Mouse (Mus musculus): ENCODE results near the gene Plgrkt. TPM values are rescaled to one million over a fixed set of nuclear protein-coding genes. Genes with fewer than 3 reads are reported as not detected.

Gene Plgrkt
- polyA plus RNA-seq, 1 experiment = not detected

GRCm38 (mm10) chr19:29325053-29325851 lies 41.9 kb downstream of the Plgrkt start, which contains the start of gene Insl6:
Gene Insl6 (minus strand): TSS chr19:29325356.
- WGBS = 7% methylated on average over 28 of the region's 31 CpGs
- peak within 1 kb of the TSS; percentile 30 for H3K4me3 ChIP-seq (ENCODE audit: insufficient read depth, low read depth, low read length)
- TF ChIP-seq CTCF (IDR thresholded peaks at IDR 0.05; ENCODE audit: insufficient read depth, low read depth, low read length) (no peak), POLR2A (IDR thresholded peaks at IDR 0.05; ENCODE audit: insufficient read depth, low read depth, low read length) (no peak)
- no peak within 1 kb of the TSS for H3K27ac ChIP-seq (ENCODE audit: insufficient read depth, low read depth, low read length)
- H3K4me1 ChIP-seq (ENCODE audit: control insufficient read depth, insufficient read depth, low read length) = peaks cover 3% of the 10 kb centered on the region; the same call in 1 of the 2 replicates

GRCm38 (mm10) chr19:29323416-29324049 lies 43.7 kb downstream of the Plgrkt start:
- Histone ChIP-seq H3K4me3 (ENCODE audit: insufficient read depth, low read depth, low read length) (no peak overlapping the region), H3K4me1 (ENCODE audit: control insufficient read depth, insufficient read depth, low read length) (peaks cover 3% of the 10 kb centered on the region; the same call in 1 of the 2 replicates), H3K27ac (ENCODE audit: insufficient read depth, low read depth, low read length) (no peak overlapping the region)
- WGBS = 82% methylated on average over 8 of the region's 8 CpGs
- TF ChIP-seq CTCF (IDR thresholded peaks at IDR 0.05; ENCODE audit: insufficient read depth, low read depth, low read length) = no peak
- no peak for TF ChIP-seq POLR2A (IDR thresholded peaks at IDR 0.05; ENCODE audit: insufficient read depth, low read depth, low read length)

GRCm38 (mm10) chr19:29312661-29313060 lies 54.5 kb downstream of the Plgrkt start:
- Histone ChIP-seq H3K4me1 (ENCODE audit: control insufficient read depth, insufficient read depth, low read length) (no peaks in the 10 kb centered on the region), H3K27ac (ENCODE audit: insufficient read depth, low read depth, low read length) (no peak overlapping the region), H3K4me3 (ENCODE audit: insufficient read depth, low read depth, low read length) (no peak overlapping the region)
- no peak for TF ChIP-seq CTCF (IDR thresholded peaks at IDR 0.05; ENCODE audit: insufficient read depth, low read depth, low read length)
- no peak for TF ChIP-seq POLR2A (IDR thresholded peaks at IDR 0.05; ENCODE audit: insufficient read depth, low read depth, low read length)
- 57% methylated on average over 7 of the region's 7 CpGs for WGBS

GRCm38 (mm10) chr19:29311791-29312190 lies 55.4 kb downstream of the Plgrkt start:
- no peak for TF ChIP-seq POLR2A (IDR thresholded peaks at IDR 0.05; ENCODE audit: insufficient read depth, low read depth, low read length)
- TF ChIP-seq CTCF (IDR thresholded peaks at IDR 0.05; ENCODE audit: insufficient read depth, low read depth, low read length) = no peak
- H3K4me1 ChIP-seq (ENCODE audit: control insufficient read depth, insufficient read depth, low read length) = no peaks in the 10 kb centered on the region
- no peak overlapping the region for H3K4me3 ChIP-seq (ENCODE audit: insufficient read depth, low read depth, low read length)
- WGBS = 84% methylated on average over 8 of the region's 8 CpGs
- H3K27ac ChIP-seq (ENCODE audit: insufficient read depth, low read depth, low read length) = no peak overlapping the region

GRCm38 (mm10) chr19:29308832-29309231 lies 58.4 kb downstream of the Plgrkt start:
- H3K27ac ChIP-seq (ENCODE audit: insufficient read depth, low read depth, low read length) = no peak overlapping the region
- H3K4me1 ChIP-seq (ENCODE audit: control insufficient read depth, insufficient read depth, low read length) = no peaks in the 10 kb centered on the region
- no peak for TF ChIP-seq CTCF (IDR thresholded peaks at IDR 0.05; ENCODE audit: insufficient read depth, low read depth, low read length)
- TF ChIP-seq POLR2A (IDR thresholded peaks at IDR 0.05; ENCODE audit: insufficient read depth, low read depth, low read length) = no peak
- H3K4me3 ChIP-seq (ENCODE audit: insufficient read depth, low read depth, low read length) = no peak overlapping the region

- H3K27ac ChIP-seq (ENCODE audit: insufficient read depth, low read depth, low read length) = no peak overlapping the region
- no peak for TF ChIP-seq POLR2A (IDR thresholded peaks at IDR 0.05; ENCODE audit: insufficient read depth, low read depth, low read length)
- no peak for TF ChIP-seq CTCF (IDR thresholded peaks at IDR 0.05; ENCODE audit: insufficient read depth, low read depth, low read length)
- H3K4me1 ChIP-seq (ENCODE audit: control insufficient read depth, insufficient read depth, low read length) = no peaks in the 10 kb centered on the region
- 76% methylated on average over 2 of the region's 2 CpGs for WGBS
- no peak overlapping the region for H3K4me3 ChIP-seq (ENCODE audit: insufficient read depth, low read depth, low read length)
Measured at GRCm38 (mm10) chr19:29302119-29302518, 65.1 kb downstream of the Plgrkt start.

- TF ChIP-seq POLR2A (IDR thresholded peaks at IDR 0.05; ENCODE audit: insufficient read depth, low read depth, low read length) = no peak
- TF ChIP-seq CTCF (IDR thresholded peaks at IDR 0.05; ENCODE audit: insufficient read depth, low read depth, low read length) = no peak
- H3K4me1 ChIP-seq (ENCODE audit: control insufficient read depth, insufficient read depth, low read length) = no peaks in the 10 kb centered on the region
- 81% methylated on average over 13 of the region's 13 CpGs for WGBS
- no peak overlapping the region for H3K4me3 ChIP-seq (ENCODE audit: insufficient read depth, low read depth, low read length)
- H3K27ac ChIP-seq (ENCODE audit: insufficient read depth, low read depth, low read length) = no peak overlapping the region
Measured at GRCm38 (mm10) chr19:29300919-29301318, 66.3 kb downstream of the Plgrkt start.

Other genes with a start within 250 kb of the Plgrkt start
- gene Jak2, start 115.6 kb downstream of the Plgrkt start, polyA plus RNA-seq (2012; ENCODE audit: insufficient read depth, insufficient read length, low replicate concordance, missing spikeins) = not detected in 2 replicates
- gene Insl6, start 42.0 kb downstream of the Plgrkt start, polyA plus RNA-seq (2012; ENCODE audit: insufficient read depth, insufficient read length, low replicate concordance, missing spikeins) = not detected in 2 replicates
- gene Rln1, start 32.7 kb downstream of the Plgrkt start, polyA plus RNA-seq (2012; ENCODE audit: insufficient read depth, insufficient read length, low replicate concordance, missing spikeins) = not detected in 2 replicates
- not detected in 2 replicates for gene Cd274, start 65 bp upstream of the Plgrkt start, polyA plus RNA-seq (2012; ENCODE audit: insufficient read depth, insufficient read length, low replicate concordance, missing spikeins)
- gene Pdcd1lg2, start 43.5 kb upstream of the Plgrkt start, polyA plus RNA-seq (2012; ENCODE audit: insufficient read depth, insufficient read length, low replicate concordance, missing spikeins) = not detected in 2 replicates
- gene Ric1, start 154.9 kb upstream of the Plgrkt start, polyA plus RNA-seq (2012; ENCODE audit: insufficient read depth, insufficient read length, low replicate concordance, missing spikeins) = not detected in 2 replicates